Mouse (Mus musculus) midbrain, embryonic 10.5 days (tissue): ENCODE measurements around the gene Inka1. TPM values are rescaled to one million over a fixed set of nuclear protein-coding genes. Genes with fewer than 3 reads are reported as not detected.
"Not testable (repeated sequence)": the region's sequence is repeated elsewhere in the genome, so short reads cannot be mapped to it uniquely, and the experiment has no call there.

ENCODE experiments used
- DNase-seq: peaks from one replicate; pipeline ENCODE4 v3.0.0-alpha.2; 2017; ENCODE audit warnings: low spot score
- H3K27ac ChIP-seq: fragments of 300-500 bp; sonication (generic); replicated peaks from 2 replicates; pipeline ENCODE4 v1.5.1; 2016; ENCODE audit warnings: mild to moderate bottlenecking
- H3K27me3 ChIP-seq: fragments of 300-500 bp; sonication (generic); 2 replicates; pipeline ENCODE4 v1.6.1; 2016; ENCODE audit warnings: low read depth, mild to moderate bottlenecking; ENCODE audit not compliant: poor library complexity, severe bottlenecking
- H3K36me3 ChIP-seq: fragments of 300-500 bp; sonication (generic); 2 replicates; pipeline ENCODE4 v1.6.1; 2016; ENCODE audit warnings: mild to moderate bottlenecking, moderate library complexity
- H3K4me1 ChIP-seq: fragments of 300-500 bp; sonication (generic); 2 replicates; pipeline ENCODE4 v1.6.1; 2016
- H3K4me3 ChIP-seq: fragments of 300-500 bp; sonication (generic); 2 replicates; pipeline ENCODE4 v1.5.1; 2016; ENCODE audit warnings: mild to moderate bottlenecking, moderate library complexity
- H3K9me3 ChIP-seq: fragments of 300-500 bp; sonication (generic); replicated peaks from 2 replicates; pipeline ENCODE4 v1.6.1; 2016; ENCODE audit warnings: mild to moderate bottlenecking
- WGBS: fragments of 180-500 bp; shearing (Covaris S2); methylation state at CpG from one replicate; pipeline ENCODE4 v1.1.7; 2016; 5-methylcytosine and 5-hydroxymethylcytosine counted together
- polyA plus RNA-seq: library from polyadenylated mRNA; unstranded; fragments of >200 nt; fragmentation: Nextera tagmentation; extraction: Ambion mirVana; gene quantifications from 2 replicates; pipeline ENCODE4 v1.2.1, GENCODE M21; 2016

Gene Inka1
- 29.7 and 32.1 TPM in 2 replicates for polyA plus RNA-seq

DNA sequence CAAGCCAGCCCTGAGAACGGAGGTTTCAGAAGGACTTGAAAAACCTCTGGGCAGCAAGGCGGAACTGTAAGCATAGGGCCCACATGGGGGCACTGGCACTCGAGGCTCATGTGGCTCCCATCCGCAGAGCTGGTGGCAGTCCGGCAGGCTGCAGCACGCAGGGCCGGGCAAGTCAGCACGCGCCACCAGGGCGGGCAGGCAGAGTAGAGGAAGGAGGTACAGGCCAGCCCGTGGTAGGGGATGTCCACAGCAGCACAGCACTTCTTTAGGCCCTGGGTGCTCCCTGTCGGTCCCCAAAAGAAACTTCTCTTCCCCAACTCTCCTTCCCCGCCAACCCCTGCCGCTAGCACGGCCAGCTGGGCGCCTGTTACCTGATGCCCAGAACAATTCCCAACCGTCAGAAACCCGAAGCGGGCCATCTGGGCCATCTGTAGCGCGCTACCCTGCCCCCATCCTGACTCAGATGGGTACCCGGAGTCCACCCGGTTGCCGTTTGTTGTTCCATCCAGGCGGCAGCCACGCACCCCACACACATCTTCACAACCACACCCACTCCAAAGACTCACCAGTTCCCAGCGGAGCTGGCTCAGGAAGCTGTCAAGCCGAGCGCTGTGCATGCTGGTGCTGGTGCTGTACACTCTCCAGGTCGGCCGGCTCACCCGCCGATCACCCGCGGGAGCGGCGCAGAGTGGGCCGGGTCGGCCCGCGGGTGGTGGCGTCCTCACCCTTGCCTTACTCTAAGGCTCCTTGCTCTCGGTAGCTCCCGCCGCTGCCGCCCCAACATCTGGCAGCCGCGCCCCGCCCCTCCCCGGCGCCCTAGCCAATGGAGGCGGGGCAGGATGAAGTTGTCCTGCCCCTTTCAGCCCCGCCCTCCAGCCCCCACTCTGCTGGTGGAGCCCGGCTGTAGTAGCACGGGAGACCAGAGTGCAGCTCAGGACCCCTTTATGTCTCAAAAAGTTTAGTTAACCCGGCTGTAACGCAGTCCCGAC lies at the start of gene Inka1:
Gene Inka1, minus strand, starts transcription at position 749 of the 989 bp plus-strand sequence.
- under 1% methylated on average over 58 of the region's 58 CpGs for WGBS
- peak within 1 kb of the TSS; percentile 75 for H3K27ac ChIP-seq

DNA sequence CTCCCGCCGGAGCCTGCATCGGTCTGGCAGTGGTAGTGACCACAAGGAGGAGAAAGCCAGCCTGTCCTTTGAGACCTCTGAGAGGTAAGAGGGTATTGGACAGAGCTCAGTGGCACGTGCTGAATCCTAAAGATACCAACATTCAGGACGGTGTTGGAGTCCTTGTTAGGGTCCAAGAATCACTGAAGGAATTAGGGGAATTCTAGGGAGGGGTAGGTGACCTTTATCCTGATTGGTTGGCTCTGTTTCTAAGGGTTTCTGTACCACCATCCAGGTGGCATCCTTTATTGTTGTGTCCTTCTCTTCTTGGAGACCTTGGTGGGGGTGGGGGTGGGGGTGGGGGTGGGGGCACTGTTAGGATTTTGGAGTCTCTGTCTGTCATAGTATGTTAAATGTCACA lies 46.4 kb upstream of the Inka1 start:
- no peaks in the 10 kb centered on the region for H3K4me1 ChIP-seq
- H3K4me3 ChIP-seq: no peak overlapping the region
- peaks cover 7% of the 10 kb centered on the region; the same call in 1 of the 2 replicates for H3K9me3 ChIP-seq
- peaks cover 88% of the 10 kb centered on the region for H3K36me3 ChIP-seq
- no peak overlapping the region for H3K27ac ChIP-seq
- 92% methylated on average over 5 of the region's 5 CpGs for WGBS
- H3K27me3 ChIP-seq: no peaks in the 10 kb centered on the region
- no peak for DNase-seq

More for the DNA sequence above, at the start of gene Inka1:
- H3K4me1 ChIP-seq: peaks cover 56% of the 10 kb centered on the region
- H3K9me3 ChIP-seq: no peaks in the 10 kb centered on the region
- DNase-seq: peak; percentile 86
- H3K4me3 ChIP-seq: peak within 1 kb of the TSS; percentile 68
- H3K27me3 ChIP-seq: peaks cover 39% of the 10 kb centered on the region
- H3K36me3 ChIP-seq: no peaks in the 10 kb centered on the region

- H3K4me3 ChIP-seq: no peak overlapping the region
- peaks cover 83% of the 10 kb centered on the region for H3K36me3 ChIP-seq
- WGBS: 94% methylated on average over 3 of the region's 3 CpGs
- DNase-seq: no peak
- H3K27me3 ChIP-seq: no peaks in the 10 kb centered on the region
- H3K9me3 ChIP-seq: peaks cover 7% of the 10 kb centered on the region; the same call in 1 of the 2 replicates
- H3K27ac ChIP-seq: no peak overlapping the region
- no peaks in the 10 kb centered on the region for H3K4me1 ChIP-seq
Observed at GRCm38 (mm10) chr9:108027867-108028266, 42.2 kb upstream of the Inka1 start.

GRCm38 (mm10) chr9:108026584-108026983 lies 40.9 kb upstream of the Inka1 start:
- no peak overlapping the region for H3K27ac ChIP-seq
- H3K36me3 ChIP-seq: peaks cover 70% of the 10 kb centered on the region
- no peak overlapping the region for H3K4me3 ChIP-seq
- WGBS: 92% methylated on average over 3 of the region's 3 CpGs
- DNase-seq: no peak
- no peaks in the 10 kb centered on the region for H3K4me1 ChIP-seq
- H3K27me3 ChIP-seq: no peaks in the 10 kb centered on the region
- H3K9me3 ChIP-seq: peaks cover 7% of the 10 kb centered on the region; the same call in 1 of the 2 replicates

DNA sequence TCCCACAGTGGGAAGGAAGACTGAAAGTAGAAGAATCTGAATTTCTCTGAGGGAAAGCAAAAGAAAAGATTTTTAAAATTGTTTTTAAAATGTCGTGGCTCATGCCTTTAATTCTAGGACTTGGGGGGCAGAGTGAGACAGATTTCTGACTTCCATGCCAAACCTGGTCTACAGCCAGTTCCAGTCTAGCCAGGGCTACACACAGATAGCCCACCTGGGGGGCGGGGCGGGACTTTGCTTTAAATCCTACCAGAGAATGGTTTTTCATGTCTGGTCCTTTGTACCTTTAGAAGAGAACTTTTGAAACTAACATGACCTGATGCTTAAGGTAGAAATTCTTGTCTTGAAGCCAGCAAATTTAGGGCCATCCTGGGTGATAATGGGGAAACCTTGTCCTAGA lies 37.5 kb upstream of the Inka1 start:
- no peak overlapping the region for H3K4me3 ChIP-seq
- no peaks in the 10 kb centered on the region for H3K27me3 ChIP-seq
- no peaks in the 10 kb centered on the region for H3K4me1 ChIP-seq
- H3K9me3 ChIP-seq: peaks cover 7% of the 10 kb centered on the region; the same call in 1 of the 2 replicates
- no peak for DNase-seq
- H3K36me3 ChIP-seq: peaks cover 47% of the 10 kb centered on the region
- H3K27ac ChIP-seq: no peak overlapping the region
- WGBS: 88% methylated on average over 3 of the region's 3 CpGs

DNA sequence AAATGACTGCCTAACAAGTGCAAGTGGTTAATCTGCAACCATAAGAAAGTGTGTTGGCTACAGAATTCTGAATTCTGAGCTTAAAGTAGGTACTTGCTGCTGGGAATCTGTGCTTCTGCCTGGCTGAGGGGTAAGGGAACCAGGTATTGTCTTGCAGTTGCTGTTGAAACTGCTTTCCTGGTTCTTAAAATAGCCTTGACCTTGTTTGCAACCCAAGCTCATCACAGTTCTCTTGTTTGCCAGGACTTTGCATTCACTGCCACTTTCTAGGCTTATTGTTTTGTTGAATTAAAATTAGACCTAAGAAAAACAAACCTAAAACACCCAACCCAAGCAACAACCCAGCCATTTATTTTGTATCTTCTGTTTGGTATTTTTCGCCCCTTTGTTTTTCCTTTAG lies 35.1 kb upstream of the Inka1 start:
- Histone ChIP-seq H3K27ac (no peak overlapping the region), H3K27me3 (no peaks in the 10 kb centered on the region), H3K9me3 (no peaks in the 10 kb centered on the region), H3K4me1 (no peaks in the 10 kb centered on the region), H3K4me3 (no peak overlapping the region), H3K36me3 (peaks cover 36% of the 10 kb centered on the region)
- no peak for DNase-seq
- 96% methylated on average over 1 of the region's 1 CpGs for WGBS

GRCm38 (mm10) chr9:108017127-108017526 lies 31.4 kb upstream of the Inka1 start:
- Histone ChIP-seq H3K36me3 (peaks cover 44% of the 10 kb centered on the region), H3K9me3 (no peaks in the 10 kb centered on the region), H3K4me3 (no peak overlapping the region), H3K27me3 (no peaks in the 10 kb centered on the region), H3K4me1 (no peaks in the 10 kb centered on the region), H3K27ac (no peak overlapping the region)
- WGBS: 85% methylated on average over 3 of the region's 3 CpGs
- no peak for DNase-seq

GRCm38 (mm10) chr9:108013577-108013976 lies 27.9 kb upstream of the Inka1 start:
- H3K36me3 ChIP-seq: peaks cover 62% of the 10 kb centered on the region
- WGBS: 97% methylated on average over 2 of the region's 2 CpGs

DNA sequence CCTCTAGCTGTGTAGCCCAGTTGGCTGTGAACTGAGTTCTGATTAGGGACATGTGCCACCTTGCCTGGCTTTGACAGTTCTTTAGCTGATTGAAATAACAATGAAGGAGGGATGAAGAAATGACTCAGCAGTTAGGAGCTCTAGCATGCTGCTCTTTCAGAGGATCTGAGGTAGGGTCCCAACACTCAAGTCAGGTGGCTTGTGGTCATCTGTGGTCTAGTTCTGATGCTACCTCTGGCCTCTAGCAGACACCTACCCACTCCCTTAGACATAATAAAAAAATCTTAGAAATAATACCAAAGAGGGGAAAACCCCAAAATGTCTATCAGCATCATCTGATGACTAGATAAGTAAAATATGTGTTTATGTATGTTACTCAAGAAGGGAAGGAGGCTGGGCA lies 24.7 kb upstream of the Inka1 start:
- Histone ChIP-seq H3K4me1 (0 out of 2 replicates have a peak, but pooled peaks cover under 1% of the 10 kb centered on the region), H3K9me3 (no peaks in the 10 kb centered on the region), H3K4me3 (no peak overlapping the region), H3K27ac (no peak overlapping the region), H3K36me3 (peaks cover 52% of the 10 kb centered on the region), H3K27me3 (no peaks in the 10 kb centered on the region)
- no peak for DNase-seq

More at GRCm38 (mm10) chr9:108013577-108013976, 27.9 kb upstream of the Inka1 start:
- not testable (repeated sequence) for DNase-seq, H3K4me3 ChIP-seq, H3K4me1 ChIP-seq, H3K27ac ChIP-seq, H3K9me3 ChIP-seq, H3K27me3 ChIP-seq

DNA sequence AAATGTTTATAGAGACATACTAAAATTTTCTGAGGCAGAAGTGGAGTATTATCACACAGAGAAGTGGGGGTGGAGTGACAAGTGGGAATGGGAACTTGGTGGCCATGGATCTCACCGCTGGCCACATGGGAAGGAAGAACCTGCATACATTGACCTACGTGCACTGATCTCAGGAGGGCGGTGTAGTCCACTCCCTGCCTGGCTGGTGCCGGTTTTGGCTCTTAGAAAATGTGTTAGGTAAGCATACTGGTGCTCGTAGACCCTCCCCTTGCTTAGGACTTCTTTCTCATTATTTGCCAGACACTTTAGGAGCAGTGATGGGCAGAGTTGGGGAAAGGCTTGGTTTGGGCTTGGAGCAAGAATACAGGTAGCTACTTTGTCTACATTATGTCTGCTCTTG lies 22.4 kb upstream of the Inka1 start:
- WGBS: 88% methylated on average over 5 of the region's 5 CpGs
- no peak for DNase-seq
- Histone ChIP-seq H3K9me3 (no peaks in the 10 kb centered on the region), H3K4me1 (peaks cover 22% of the 10 kb centered on the region), H3K36me3 (peaks cover 44% of the 10 kb centered on the region), H3K4me3 (no peak overlapping the region), H3K27ac (no peak overlapping the region), H3K27me3 (no peaks in the 10 kb centered on the region)

DNA sequence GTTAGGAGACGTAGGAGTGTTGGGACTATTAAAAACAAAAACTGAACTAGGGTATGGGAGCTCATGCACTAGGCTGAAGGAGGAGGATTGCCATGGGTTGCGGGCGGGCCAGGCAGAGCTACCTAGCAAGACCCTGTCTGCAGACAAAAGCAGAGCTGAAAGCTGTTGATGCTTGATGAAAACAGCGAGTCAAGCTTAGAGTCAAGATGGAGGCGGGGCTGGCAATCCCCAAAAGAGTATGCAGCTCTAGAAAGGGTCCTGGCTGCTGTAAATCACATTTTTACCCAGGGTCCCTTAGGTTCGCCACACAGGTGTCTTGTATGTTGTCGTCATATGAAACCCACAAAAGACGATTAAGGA lies 17.8 kb upstream of the Inka1 start:
- Histone ChIP-seq H3K4me3 (peak overlapping the region; percentile 97), H3K36me3 (peaks cover 16% of the 10 kb centered on the region), H3K27me3 (no peaks in the 10 kb centered on the region), H3K4me1 (peaks cover 31% of the 10 kb centered on the region), H3K27ac (peak overlapping the region; percentile 96), H3K9me3 (no peaks in the 10 kb centered on the region)
- peak; percentile 25 for DNase-seq
- 26% methylated on average over 8 of the region's 8 CpGs for WGBS

DNA sequence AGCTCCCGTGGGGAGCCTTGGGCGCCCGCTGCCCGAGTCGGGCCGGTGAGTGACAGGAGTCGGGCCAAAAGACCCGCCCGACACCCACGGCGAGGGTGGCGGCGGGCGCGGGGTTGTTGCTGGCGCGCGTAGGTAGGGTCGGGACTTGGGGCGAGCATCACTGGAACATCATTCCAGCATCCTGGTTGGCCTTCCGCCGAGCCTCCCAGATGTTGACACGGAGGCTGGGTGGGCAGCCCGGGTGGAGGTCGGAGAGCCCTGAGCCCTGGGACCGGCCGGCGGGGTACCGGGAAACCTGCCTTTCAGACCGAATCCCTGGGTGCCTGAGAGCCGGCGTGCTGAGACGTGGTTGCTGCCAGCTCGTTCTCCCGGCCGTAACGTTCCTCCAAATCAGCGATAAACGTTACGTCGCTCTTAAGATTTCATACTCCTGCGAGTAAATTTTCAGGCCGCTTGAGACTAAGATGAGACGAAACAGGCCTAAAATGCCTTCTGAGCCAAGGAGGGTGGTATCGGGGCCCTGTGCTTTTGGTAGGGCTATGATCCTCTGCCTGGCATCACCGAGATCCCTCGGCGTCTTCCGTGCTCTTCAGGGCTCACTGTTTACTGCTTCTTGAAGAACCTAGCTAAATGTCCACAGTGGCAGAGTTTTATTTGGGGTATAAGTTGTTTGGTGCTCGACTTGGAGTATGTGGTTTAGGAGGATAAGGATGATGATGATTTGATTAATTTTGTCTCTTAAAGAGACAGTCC lies 17.3 kb upstream of the Inka1 start:
- Histone ChIP-seq H3K4me1 (peaks cover 31% of the 10 kb centered on the region), H3K27me3 (no peaks in the 10 kb centered on the region), H3K36me3 (peaks cover 14% of the 10 kb centered on the region), H3K9me3 (no peaks in the 10 kb centered on the region), H3K27ac (peak overlapping the region; percentile 96), H3K4me3 (peak overlapping the region; percentile 97)
- WGBS: under 1% methylated on average over 50 of the region's 50 CpGs
- DNase-seq: no peak
